Mouse (Mus musculus): ENCODE measurements around the gene Zcchc3.

GRCm38 (mm10) chr2:152436405-152436901 is 21.6 kb upstream of the Zcchc3 start:
- no peak for TF ChIP-seq GATA1 (IDR thresholded peaks at IDR 0.05; ENCODE audit: low read length)
- no peak for TF ChIP-seq TAL1 (IDR thresholded peaks at IDR 0.05; ENCODE audit: low read length)
